Mouse (Mus musculus) liver, embryonic 12.5 days (tissue): Measurements from ENCODE around the gene Ccr8. TPM values are rescaled to one million over a fixed set of nuclear protein-coding genes. Genes with fewer than 3 reads are reported as not detected.
A peak's percentile ranks its signal among the peaks of the same experiment; 100 is the strongest.

ENCODE experiments used
- ATAC-seq: fragments of 200-750 bp; cut with Nextera tagmentation; 2 replicates; pipeline ENCODE4 v1.8.0; 2017; ENCODE audit warnings: moderate number of reproducible peaks, mild to moderate bottlenecking, moderate library complexity
- H3K27ac ChIP-seq: fragments of 300-500 bp; sonication (generic); 2 replicates; pipeline ENCODE4 v1.5.1; 2016; ENCODE audit warnings: mild to moderate bottlenecking
- H3K27me3 ChIP-seq: fragments of 300-500 bp; sonication (generic); replicated peaks from 2 replicates; pipeline ENCODE4 v1.6.1; 2016; ENCODE audit warnings: mild to moderate bottlenecking, moderate library complexity
- H3K36me3 ChIP-seq: fragments of 300-500 bp; sonication (generic); 2 replicates; pipeline ENCODE4 v1.6.1; 2016; ENCODE audit warnings: mild to moderate bottlenecking, moderate library complexity
- H3K4me1 ChIP-seq: fragments of 300-500 bp; sonication (generic); 2 replicates; pipeline ENCODE4 v1.6.1; 2016
- H3K4me2 ChIP-seq: fragments of 300-500 bp; sonication (generic); 2 replicates; pipeline ENCODE4 v1.6.1; 2016; ENCODE audit warnings: mild to moderate bottlenecking, moderate library complexity
- H3K4me3 ChIP-seq: fragments of 300-500 bp; sonication (generic); 2 replicates; pipeline ENCODE4 v1.5.1; 2016; ENCODE audit warnings: mild to moderate bottlenecking, moderate library complexity
- H3K9ac ChIP-seq: fragments of 300-500 bp; sonication (generic); 2 replicates; pipeline ENCODE4 v1.6.1; 2016; ENCODE audit warnings: mild to moderate bottlenecking, moderate library complexity
- H3K9me3 ChIP-seq: fragments of 300-500 bp; sonication (generic); replicated peaks from 2 replicates; pipeline ENCODE4 v1.6.1; 2016; ENCODE audit warnings: mild to moderate bottlenecking, moderate library complexity
- WGBS: fragments of 180-500 bp; shearing (Covaris S2); methylation state at CpG from one replicate; pipeline ENCODE4 v1.1.7; 2016; ENCODE audit not compliant: insufficient replicate concordance; 5-methylcytosine and 5-hydroxymethylcytosine counted together
- polyA plus RNA-seq: library from polyadenylated mRNA; unstranded; fragments of >200 nt; fragmentation: Nextera tagmentation; extraction: Ambion mirVana; gene quantifications from 2 replicates; pipeline ENCODE4 v1.2.1, GENCODE M21; 2016

Gene Ccr8
- polyA plus RNA-seq, 1 experiment from 2014 or later, result not detected

- no peaks in the 10 kb centered on the region for H3K27me3 ChIP-seq
- peaks cover 88% of the 10 kb centered on the region for H3K4me1 ChIP-seq
- H3K9me3 ChIP-seq, result no peaks in the 10 kb centered on the region
- H3K4me2 ChIP-seq, result peak overlapping the region; percentile 94
- peak overlapping the region; percentile 87 for H3K9ac ChIP-seq
- peak overlapping the region; percentile 63 for H3K4me3 ChIP-seq
- peaks cover 36% of the 10 kb centered on the region for H3K36me3 ChIP-seq
- peak; percentile 53 for ATAC-seq
- peak overlapping the region; percentile 99 for H3K27ac ChIP-seq
- 20% methylated on average over 2 of the region's 2 CpGs for WGBS
Observed at GRCm38 (mm10) chr9:120114789-120115151, 22.9 kb downstream of the Ccr8 start.

- Histone ChIP-seq H3K27me3 (no peaks in the 10 kb centered on the region), H3K36me3 (peaks cover 44% of the 10 kb centered on the region), H3K9me3 (no peaks in the 10 kb centered on the region), H3K4me1 (peaks cover 94% of the 10 kb centered on the region), H3K4me2 (peak overlapping the region; percentile 94), H3K27ac (peak overlapping the region; percentile 99), H3K4me3 (peak overlapping the region; percentile 63), H3K9ac (peak overlapping the region; percentile 87)
- peak; percentile 84 for ATAC-seq
- WGBS, result 21% methylated on average over 5 of the region's 5 CpGs
Observed at GRCm38 (mm10) chr9:120115580-120115979, 23.7 kb downstream of the Ccr8 start.

GRCm38 (mm10) chr9:120116184-120116624 lies 24.3 kb downstream of the Ccr8 start:
- peak overlapping the region; percentile 63 for H3K4me3 ChIP-seq
- H3K27me3 ChIP-seq, result no peaks in the 10 kb centered on the region
- peaks cover 51% of the 10 kb centered on the region for H3K36me3 ChIP-seq
- WGBS, result 31% methylated on average over 8 of the region's 8 CpGs
- peak; percentile 72 for ATAC-seq
- H3K4me2 ChIP-seq, result peak overlapping the region; percentile 94
- peaks cover 96% of the 10 kb centered on the region for H3K4me1 ChIP-seq
- peak overlapping the region; percentile 87 for H3K9ac ChIP-seq
- no peaks in the 10 kb centered on the region for H3K9me3 ChIP-seq
- peak overlapping the region; percentile 99 for H3K27ac ChIP-seq

GRCm38 (mm10) chr9:120118212-120118611 lies 26.3 kb downstream of the Ccr8 start:
- Histone ChIP-seq H3K9ac (peak overlapping the region; percentile 87), H3K27ac (peak overlapping the region; percentile 99), H3K4me1 (peaks cover 86% of the 10 kb centered on the region), H3K27me3 (no peaks in the 10 kb centered on the region), H3K9me3 (no peaks in the 10 kb centered on the region), H3K36me3 (peaks cover 68% of the 10 kb centered on the region), H3K4me3 (peak overlapping the region; percentile 63; the same call in 1 of the 2 replicates), H3K4me2 (peak overlapping the region; percentile 94)
- no peak for ATAC-seq
- 76% methylated on average over 4 of the region's 4 CpGs for WGBS

- peak overlapping the region; percentile 52 for H3K27ac ChIP-seq
- H3K4me3 ChIP-seq, result no peak overlapping the region
- peaks cover 65% of the 10 kb centered on the region for H3K4me1 ChIP-seq
- H3K4me2 ChIP-seq, result peak overlapping the region; percentile 94; the same call in 1 of the 2 replicates
- H3K27me3 ChIP-seq, result no peaks in the 10 kb centered on the region
- 90% methylated on average over 7 of the region's 7 CpGs for WGBS
- no peaks in the 10 kb centered on the region for H3K9me3 ChIP-seq
- ATAC-seq, result no peak
- H3K9ac ChIP-seq, result peak overlapping the region; percentile 25
- peaks cover 85% of the 10 kb centered on the region for H3K36me3 ChIP-seq
Observed at GRCm38 (mm10) chr9:120120503-120120902, 28.6 kb downstream of the Ccr8 start.

GRCm38 (mm10) chr9:120126868-120127267 lies 35.0 kb downstream of the Ccr8 start:
- Histone ChIP-seq H3K27ac (peak overlapping the region; percentile 96), H3K4me3 (peak overlapping the region; percentile 99), H3K27me3 (no peaks in the 10 kb centered on the region), H3K4me1 (peaks cover 57% of the 10 kb centered on the region), H3K36me3 (peaks cover 66% of the 10 kb centered on the region), H3K9me3 (no peaks in the 10 kb centered on the region), H3K4me2 (peak overlapping the region; percentile 93), H3K9ac (peak overlapping the region; percentile 100)
- WGBS, result 36% methylated on average over 11 of the region's 11 CpGs
- peak; percentile 4; the same call in 1 of the 2 replicates for ATAC-seq

- peak within 1 kb of the TSS; percentile 100 for H3K9ac ChIP-seq
- peak within 1 kb of the TSS; percentile 93 for H3K4me2 ChIP-seq
- peak; percentile 94 for ATAC-seq
- peaks cover 53% of the 10 kb centered on the region for H3K4me1 ChIP-seq
- no peaks in the 10 kb centered on the region for H3K27me3 ChIP-seq
- peak within 1 kb of the TSS; percentile 99 for H3K4me3 ChIP-seq
- WGBS, result under 1% methylated on average over 69 of the region's 72 CpGs
- H3K36me3 ChIP-seq, result peaks cover 66% of the 10 kb centered on the region
- peak within 1 kb of the TSS; percentile 96 for H3K27ac ChIP-seq
- H3K9me3 ChIP-seq, result no peaks in the 10 kb centered on the region
Observed at GRCm38 (mm10) chr9:120127538-120128251, 35.8 kb downstream of the Ccr8 start, which contains the start of gene Rpsa. Rpsa (plus strand) TSS chr9:120127689.

GRCm38 (mm10) chr9:120129276-120129675 lies 37.4 kb downstream of the Ccr8 start:
- H3K36me3 ChIP-seq, result peaks cover 53% of the 10 kb centered on the region
- H3K9me3 ChIP-seq, result no peaks in the 10 kb centered on the region
- peak overlapping the region; percentile 99 for H3K4me3 ChIP-seq
- H3K4me1 ChIP-seq, result peaks cover 53% of the 10 kb centered on the region
- no peak for ATAC-seq
- peak overlapping the region; percentile 100 for H3K9ac ChIP-seq
- WGBS, result 29% methylated on average over 10 of the region's 10 CpGs
- H3K27me3 ChIP-seq, result no peaks in the 10 kb centered on the region
- H3K27ac ChIP-seq, result peak overlapping the region; percentile 96
- peak overlapping the region; percentile 93 for H3K4me2 ChIP-seq

- peaks cover 47% of the 10 kb centered on the region for H3K36me3 ChIP-seq
- H3K4me2 ChIP-seq, result no peak overlapping the region
- H3K9me3 ChIP-seq, result no peaks in the 10 kb centered on the region
- H3K9ac ChIP-seq, result 0 out of 2 replicates have a peak overlapping the region, but pooled peaks have one; percentile 27
- no peak overlapping the region; the same call in 1 of the 2 replicates for H3K4me3 ChIP-seq
- no peaks in the 10 kb centered on the region for H3K27me3 ChIP-seq
- H3K4me1 ChIP-seq, result peaks cover 40% of the 10 kb centered on the region
- WGBS, result 92% methylated on average over 3 of the region's 3 CpGs
- ATAC-seq, result no peak
- peak overlapping the region; percentile 96 for H3K27ac ChIP-seq
Observed at GRCm38 (mm10) chr9:120131784-120132288, 39.9 kb downstream of the Ccr8 start.

GRCm38 (mm10) chr9:120132980-120133754 lies 41.3 kb downstream of the Ccr8 start:
- 22% methylated on average over 8 of the region's 8 CpGs for WGBS
- Histone ChIP-seq H3K36me3 (peaks cover 47% of the 10 kb centered on the region), H3K9ac (no peak overlapping the region), H3K4me3 (no peak overlapping the region), H3K4me1 (peaks cover 35% of the 10 kb centered on the region), H3K27me3 (no peaks in the 10 kb centered on the region), H3K4me2 (no peak overlapping the region), H3K27ac (peak overlapping the region; percentile 96), H3K9me3 (no peaks in the 10 kb centered on the region)
- peak; percentile 56 for ATAC-seq

GRCm38 (mm10) chr9:120133755-120134475 lies 42.0 kb downstream of the Ccr8 start:
- H3K27ac ChIP-seq, result peak overlapping the region; percentile 96
- H3K4me2 ChIP-seq, result no peak overlapping the region
- no peaks in the 10 kb centered on the region for H3K9me3 ChIP-seq
- H3K4me3 ChIP-seq, result no peak overlapping the region
- H3K27me3 ChIP-seq, result no peaks in the 10 kb centered on the region
- H3K36me3 ChIP-seq, result peaks cover 41% of the 10 kb centered on the region
- ATAC-seq, result no peak
- H3K4me1 ChIP-seq, result peaks cover 30% of the 10 kb centered on the region
- 40% methylated on average over 6 of the region's 6 CpGs for WGBS
- H3K9ac ChIP-seq, result no peak overlapping the region
